Mouse (Mus musculus) layer of hippocampus, adult 9-10 months (tissue): ENCODE measurements around the gene Fam98c.
"Not testable (repeated sequence)": the region's sequence is repeated elsewhere in the genome, so short reads cannot be mapped to it uniquely, and the experiment has no call there.

Experiments
- DNase-seq: peaks from one replicate; pipeline ENCODE4 v3.0.0; 2022; ENCODE audit warnings: low spot score

The Fam98c gene

DNA sequence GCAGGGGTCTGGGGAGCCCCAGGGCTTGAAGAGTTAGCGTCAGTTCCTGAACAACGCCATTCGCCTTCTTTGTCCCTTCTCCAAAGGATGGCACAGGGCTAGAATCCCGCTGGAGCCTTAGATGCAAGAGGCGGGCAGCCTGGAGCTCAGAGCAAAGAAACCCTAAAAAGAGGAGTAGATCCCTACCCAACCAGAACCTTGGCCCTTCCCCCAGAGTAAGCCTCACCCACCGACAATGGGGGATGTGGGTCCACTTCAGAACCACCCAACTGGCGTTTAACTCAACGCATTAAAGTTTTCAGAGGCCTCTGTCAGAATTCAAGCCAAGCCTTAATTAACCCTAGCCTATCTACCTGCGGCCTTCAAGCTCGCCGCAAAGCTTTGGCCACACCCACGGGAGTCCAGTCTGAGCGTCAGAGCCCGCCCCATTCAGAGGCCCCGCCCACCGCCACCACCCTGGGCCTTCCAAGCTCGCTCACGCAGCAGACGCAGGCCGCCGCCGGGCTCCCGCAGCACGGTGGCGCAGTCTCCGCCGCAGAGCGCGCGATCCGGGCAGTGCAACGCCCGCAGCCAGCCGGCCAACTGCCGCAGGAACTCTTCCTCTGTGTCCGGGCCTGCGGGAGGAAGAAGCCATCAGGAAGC lies 717 bp downstream of the Fam98c start:
- DNase-seq = peak; percentile 40

- no peak for DNase-seq
Observed at GRCm38 (mm10) chr7:29154018-29154720, 1.9 kb downstream of the Fam98c start.

DNA sequence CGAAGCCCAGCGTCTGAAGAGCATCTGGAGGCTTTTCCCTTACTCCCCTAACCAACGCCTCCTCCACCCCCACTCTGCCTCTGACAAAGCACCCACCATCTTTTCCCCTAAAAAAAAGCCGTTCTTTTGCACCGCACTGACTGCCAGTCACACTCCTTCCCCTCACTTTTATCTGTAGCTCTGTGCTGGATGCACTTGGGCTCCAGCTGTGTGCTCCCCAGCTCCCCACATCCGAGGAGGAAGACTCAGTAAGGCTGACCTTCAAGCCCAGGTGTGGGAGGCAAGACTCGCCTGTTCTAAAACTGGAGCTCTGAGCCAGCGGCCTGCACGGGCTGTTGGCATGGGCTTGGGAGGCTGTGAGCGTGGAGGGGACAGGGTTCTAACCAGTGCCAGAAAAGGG lies 4.5 kb downstream of the Fam98c start:
- no peak for DNase-seq

GRCm38 (mm10) chr7:29148771-29149170 lies 7.3 kb downstream of the Fam98c start:
- no peak for DNase-seq

- DNase-seq = no peak
Observed at GRCm38 (mm10) chr7:29146625-29147367, 9.2 kb downstream of the Fam98c start.

DNA sequence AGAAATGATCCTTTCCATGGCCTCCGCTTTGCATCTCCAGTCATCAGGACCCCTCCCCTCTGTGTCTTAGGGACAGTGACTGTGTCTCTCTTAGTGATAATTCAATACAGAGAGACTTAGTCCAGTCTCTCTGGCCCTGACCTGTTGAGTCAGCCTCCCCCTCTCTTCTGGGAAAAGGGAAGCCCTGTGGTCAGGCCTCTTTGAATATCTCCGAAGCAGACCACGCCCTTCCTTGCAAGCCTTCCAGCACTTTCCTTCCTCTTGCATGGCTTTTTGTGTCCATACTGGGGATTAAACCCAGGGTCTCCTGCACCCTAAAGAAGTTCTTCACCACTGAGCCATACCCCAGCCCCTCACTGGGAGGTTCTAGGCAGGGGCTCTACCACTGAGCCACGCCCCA lies 12.0 kb downstream of the Fam98c start:
- DNase-seq = no peak

- no peak for DNase-seq
Observed at GRCm38 (mm10) chr7:29141416-29141815, 14.6 kb downstream of the Fam98c start.

DNA sequence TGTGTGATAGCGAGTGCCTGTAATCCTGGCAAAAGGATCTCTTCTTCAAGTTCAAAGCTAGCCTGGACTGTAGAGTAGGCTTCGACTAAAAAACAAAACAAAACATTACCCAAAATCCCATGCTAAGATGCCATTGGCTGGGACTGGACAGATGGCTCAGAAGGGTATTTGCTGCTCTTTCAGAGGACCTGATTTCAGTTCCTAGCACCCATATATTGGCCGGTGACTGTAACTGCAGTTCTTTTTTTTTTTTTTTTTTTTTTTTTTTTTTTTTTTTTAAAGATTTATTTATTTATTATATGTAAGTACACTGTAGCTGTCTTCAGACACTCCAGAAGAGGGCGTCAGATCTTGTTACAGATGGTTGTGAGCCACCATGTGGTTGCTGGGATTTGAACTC lies 16.8 kb downstream of the Fam98c start:
- DNase-seq = not testable (repeated sequence)

DNA sequence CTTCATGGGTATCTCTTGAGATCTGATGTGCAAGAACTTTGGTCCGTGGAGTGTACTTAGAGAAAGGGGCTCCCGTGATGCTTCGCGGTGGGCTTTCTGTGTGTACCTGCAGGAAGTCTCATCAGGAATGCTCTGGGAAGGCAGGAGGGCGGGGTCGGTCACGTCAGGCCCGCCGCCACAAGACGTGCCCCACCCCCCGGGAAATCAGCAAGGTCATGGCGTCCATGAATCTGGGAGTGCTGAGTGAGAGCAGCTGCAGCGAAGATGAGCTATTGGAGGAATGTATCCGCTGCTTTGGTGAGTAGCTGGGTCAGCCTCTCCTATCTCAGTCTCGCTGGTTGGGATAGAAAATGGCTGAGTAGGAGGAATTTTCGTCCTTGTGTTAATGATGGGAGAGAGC lies 18.6 kb downstream of the Fam98c start:
- no peak for DNase-seq

- no peak for DNase-seq
Observed at GRCm38 (mm10) chr7:29134693-29135386, 21.2 kb downstream of the Fam98c start, which contains the start of gene Rasgrp4. Rasgrp4 (plus strand) TSS chr7:29134851.

DNA sequence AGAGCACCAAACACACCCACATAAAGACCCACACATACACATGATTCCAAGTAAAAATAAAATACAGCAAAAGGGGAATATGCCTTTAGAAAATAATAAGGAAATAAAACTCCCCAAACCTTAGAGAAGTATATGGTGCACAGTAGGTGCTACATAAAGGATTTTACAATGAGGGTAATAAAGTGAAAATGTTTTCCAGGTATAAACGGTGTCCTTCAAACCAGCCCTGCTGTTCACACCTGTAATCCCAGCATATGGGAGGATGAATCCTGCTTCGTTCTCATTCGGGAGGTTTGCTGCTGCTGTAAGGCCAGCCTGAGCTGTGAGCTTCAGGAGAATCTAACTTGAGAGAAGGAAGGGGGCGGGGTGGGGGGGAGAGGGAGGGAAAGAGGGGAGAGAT lies 21.8 kb downstream of the Fam98c start:
- DNase-seq = no peak

DNA sequence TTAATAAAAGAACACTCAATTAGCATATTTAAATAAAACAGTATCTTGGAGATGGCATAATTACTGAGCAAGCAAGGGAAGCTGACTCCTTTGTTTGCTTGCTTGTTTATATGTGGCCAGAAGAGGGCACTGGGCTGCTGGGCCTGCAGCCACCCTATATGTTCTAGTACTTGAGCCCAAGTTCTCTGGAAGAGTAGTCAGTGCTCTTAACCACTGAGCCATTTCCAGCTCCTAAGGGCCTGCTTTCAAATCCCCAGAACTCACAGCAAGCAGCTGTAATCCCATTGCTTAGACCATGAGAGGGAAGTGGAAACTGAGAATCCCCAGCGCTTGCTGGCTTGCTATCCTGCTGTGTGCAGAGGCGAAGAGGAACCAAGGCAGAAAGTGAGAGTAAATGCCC lies 27.3 kb downstream of the Fam98c start:
- no peak for DNase-seq

- DNase-seq = peak; percentile 8
Observed at GRCm38 (mm10) chr7:29126173-29126915, 29.7 kb downstream of the Fam98c start.

DNA sequence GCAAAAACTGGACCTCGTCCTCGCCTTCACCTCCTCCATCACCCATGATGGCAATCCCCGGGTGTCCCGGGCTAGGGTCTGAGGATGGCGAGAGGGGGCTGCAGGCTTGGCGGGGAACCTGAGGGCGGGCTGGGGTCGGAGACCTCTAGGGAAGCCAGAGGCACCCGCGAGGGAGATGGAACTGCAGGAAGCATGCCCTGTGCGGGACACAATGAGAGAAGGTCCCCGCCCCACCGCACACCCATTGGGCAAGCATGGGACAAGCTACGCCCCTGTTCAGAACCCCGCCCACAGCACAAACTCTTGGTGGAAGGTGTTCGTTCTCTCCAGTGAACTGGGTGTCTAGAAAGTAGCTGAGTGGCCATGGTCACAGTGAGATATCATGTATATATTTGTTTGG lies 31.1 kb downstream of the Fam98c start, which contains the start of gene Ryr1:
TSS of gene Ryr1 (minus strand) at position 210 of the 400 bp plus-strand sequence.
- no peak for DNase-seq

DNA sequence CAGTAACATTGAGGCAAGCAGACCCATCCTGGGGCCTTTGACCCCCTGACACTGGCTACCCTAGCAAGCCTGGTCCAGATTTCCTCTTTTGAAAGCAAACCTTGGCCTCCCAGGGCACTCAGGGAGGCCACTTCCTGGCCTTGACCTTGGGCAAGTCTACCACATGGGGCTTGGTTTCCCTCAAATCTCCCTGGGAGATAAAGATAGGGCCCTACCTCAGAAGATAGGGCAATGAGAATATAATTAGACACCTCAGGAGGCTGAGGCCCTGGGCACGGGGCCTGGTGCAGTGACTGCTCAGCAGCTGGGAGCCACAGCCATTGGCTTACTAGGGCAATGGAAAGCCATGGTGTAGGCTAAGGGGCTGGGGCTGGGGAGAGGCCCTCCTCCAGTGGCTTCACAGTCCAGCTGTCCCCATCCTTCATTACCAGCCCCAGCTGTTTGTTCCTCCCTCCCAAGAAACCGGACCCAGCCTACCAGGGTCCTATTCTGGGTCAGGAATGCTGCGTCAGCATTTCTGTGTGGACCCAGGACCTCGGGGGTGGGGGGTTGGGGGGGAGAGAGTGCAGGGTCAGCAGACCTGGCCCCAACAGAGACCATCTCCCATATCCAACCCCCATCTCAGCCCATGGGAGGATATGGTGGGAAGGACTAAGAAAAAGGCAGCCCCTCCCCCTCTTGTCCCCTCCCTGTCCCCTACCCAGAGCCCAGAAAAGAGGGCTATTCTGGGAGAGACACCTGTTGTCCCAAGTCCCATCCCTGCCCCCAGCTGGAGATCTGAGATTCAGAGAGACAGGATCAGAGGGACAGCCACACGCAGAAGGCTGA lies 32.3 kb downstream of the Fam98c start:
- DNase-seq = no peak

GRCm38 (mm10) chr7:29122821-29123220 lies 33.2 kb downstream of the Fam98c start:
- no peak for DNase-seq

DNA sequence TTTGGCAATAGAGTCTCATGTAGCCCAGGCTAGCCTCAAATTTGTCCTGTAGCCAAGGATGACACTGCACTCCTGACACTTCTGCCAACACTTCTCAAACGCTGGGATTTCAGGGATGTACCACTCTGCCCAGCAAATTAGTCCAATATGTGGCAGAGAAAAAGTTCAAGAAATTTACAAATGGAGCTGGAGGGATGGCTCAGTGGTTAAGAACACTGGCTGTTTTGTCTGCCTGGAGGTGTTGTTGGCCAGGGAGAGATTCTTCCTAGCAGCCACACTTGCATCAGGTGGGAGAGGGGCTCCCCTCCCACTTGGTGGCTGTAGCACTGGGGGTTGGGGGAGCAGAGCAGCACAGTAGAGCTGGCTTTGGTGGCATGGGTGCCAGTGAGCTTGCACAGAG lies 36.5 kb downstream of the Fam98c start:
- DNase-seq = no peak

GRCm38 (mm10) chr7:29118142-29118851 lies 37.7 kb downstream of the Fam98c start:
- no peak for DNase-seq

DNA sequence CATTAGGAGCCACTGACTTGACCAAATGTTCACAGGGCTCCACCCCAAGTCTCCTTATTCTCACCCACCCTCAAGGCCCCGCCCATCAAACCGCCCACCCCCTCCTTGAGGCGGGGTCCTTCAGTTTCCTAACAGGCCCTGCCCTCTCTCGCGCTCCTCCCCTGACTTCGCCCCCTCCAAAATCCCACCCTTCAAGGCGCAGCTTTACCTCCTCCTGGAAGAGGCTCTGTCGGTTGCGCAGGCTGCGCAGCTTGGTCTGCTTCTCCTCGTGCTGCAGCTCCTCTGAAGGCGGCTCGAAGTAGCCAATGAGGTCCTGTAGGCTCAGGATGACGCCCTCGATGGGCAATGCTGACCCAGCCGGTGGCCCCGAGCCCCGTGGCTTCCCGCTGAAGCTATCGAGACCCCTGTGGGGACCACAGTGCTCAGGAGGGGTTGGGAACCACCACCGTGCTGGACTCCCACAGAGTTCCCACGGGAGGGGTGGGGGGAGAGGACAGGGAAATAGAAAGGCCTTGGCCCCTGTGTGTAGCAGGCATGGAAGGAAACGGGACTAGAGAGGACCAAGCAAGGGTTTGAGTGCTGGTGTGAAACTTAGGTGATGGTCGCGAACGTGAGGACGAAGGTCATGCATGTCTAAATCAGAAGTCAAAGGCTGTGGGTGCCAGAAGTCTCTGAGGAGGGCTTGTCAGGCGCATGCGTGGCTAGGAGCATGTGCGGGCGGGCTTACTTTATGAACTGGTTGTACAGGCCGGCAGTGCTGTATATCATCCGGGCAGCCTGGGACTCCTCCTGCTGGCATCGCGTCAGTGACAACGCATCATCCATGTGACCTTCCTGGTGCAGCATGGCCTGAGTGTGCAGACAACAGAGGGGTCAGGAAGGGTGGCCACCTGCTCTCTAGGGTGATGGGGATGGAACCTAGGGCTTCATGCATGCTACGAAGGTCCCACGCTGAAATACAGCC lies 46.8 kb downstream of the Fam98c start:
- no peak for DNase-seq
